Mouse (Mus musculus) lung, postnatal 25 days (tissue): ENCODE measurements around the gene Man2b1.
"Not testable (repeated sequence)": the region's sequence is repeated elsewhere in the genome, so short reads cannot be mapped to it uniquely, and the experiment has no call there.

Source experiments
- DNase-seq: peaks from one replicate; pipeline ENCODE4 v3.0.0; 2022; ENCODE audit warnings: low spot score

Man2b1 gene

DNA sequence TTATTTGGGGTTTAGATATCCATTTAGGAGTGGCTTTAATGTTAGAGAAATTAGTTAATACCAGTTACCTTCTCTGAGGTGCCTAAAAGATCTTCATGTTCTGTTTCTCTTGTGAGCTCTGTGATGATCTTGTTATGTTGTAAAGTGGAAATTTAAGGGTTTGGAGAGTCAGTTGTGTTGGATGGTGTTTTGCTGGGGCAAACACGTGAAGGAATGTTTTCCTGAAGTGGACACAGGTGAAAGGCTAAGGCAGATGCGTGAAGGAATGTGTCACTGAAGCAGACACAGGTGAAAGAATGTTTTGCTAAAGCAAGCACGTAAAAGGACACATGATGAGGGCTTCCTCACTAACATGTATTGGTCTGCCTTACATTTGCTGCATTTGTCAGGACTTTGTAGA is 39.9 kb downstream of the Man2b1 start, which contains the start of gene Zfp791:
Gene Zfp791, minus strand, starts transcription at position 101 of the 400 bp plus-strand sequence.
- no peak for DNase-seq

DNA sequence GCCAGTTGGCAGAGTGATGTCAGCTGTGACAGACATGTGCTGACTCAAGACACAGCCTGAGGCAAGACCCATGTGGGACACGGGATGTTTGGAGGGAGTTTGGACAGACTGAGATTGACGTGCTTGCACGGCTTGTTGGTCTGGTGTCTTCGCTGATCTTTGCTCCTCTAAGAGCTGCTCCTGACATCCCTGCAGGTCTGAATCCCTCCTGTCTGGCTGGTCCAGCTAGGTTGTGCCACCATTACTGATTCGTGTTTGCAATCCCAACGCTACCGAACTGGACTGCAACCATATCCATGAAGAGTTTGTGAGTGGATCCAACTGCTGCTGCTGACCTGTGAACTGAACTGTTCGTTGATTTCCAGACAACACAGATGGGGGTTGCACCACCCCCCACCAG is 40.6 kb downstream of the Man2b1 start:
- DNase-seq = no peak

DNA sequence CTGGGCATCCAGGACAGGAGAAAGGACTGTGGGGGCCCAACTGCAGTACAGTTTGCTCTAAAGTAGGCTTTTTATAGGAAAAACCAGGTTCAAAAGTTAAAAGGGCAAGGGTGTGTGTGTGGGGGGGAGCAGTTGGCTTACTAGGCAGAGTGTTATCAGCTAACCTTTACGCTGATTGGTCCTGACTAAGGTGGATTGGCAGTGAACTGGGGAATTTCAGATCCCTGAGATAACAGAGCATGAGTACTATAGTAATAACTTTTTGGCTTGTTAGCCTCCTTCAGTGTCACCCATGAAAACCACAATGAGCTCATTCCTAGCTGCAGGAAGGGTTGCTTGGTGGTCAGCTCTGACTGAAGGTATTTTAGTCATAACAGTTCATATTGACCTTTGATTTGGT is 49.3 kb downstream of the Man2b1 start:
- no peak for DNase-seq

- not testable (repeated sequence) for DNase-seq
Measured at GRCm38 (mm10) chr8:85135690-85136089, 52.6 kb downstream of the Man2b1 start.

- DNase-seq = peak; percentile 23
Measured at GRCm38 (mm10) chr8:85142516-85142915, 59.4 kb downstream of the Man2b1 start.
